Mouse (Mus musculus) brain, embryonic 14.5 days (tissue): Measurements from ENCODE around the gene Tex21.

Experiments used
- CTCF ChIP-seq: fragments of 200-500 bp; IDR thresholded peaks from 2 replicates; pipeline ENCODE4 v1.5.1; 2012; ENCODE audit warnings: inconsistent platforms, mild to moderate bottlenecking, moderate library complexity, borderline replicate concordance; ENCODE audit not compliant: insufficient read depth, insufficient read length; ENCODE audit errors: extremely low read depth
- POLR2A ChIP-seq: fragments of 200-500 bp; IDR thresholded peaks from 2 replicates; pipeline ENCODE4 v1.6.1; 2012; ENCODE audit warnings: mild to moderate bottlenecking, inconsistent platforms, borderline replicate concordance; ENCODE audit not compliant: poor library complexity, insufficient read depth, insufficient read length, severe bottlenecking; ENCODE audit errors: extremely low read depth

DNA sequence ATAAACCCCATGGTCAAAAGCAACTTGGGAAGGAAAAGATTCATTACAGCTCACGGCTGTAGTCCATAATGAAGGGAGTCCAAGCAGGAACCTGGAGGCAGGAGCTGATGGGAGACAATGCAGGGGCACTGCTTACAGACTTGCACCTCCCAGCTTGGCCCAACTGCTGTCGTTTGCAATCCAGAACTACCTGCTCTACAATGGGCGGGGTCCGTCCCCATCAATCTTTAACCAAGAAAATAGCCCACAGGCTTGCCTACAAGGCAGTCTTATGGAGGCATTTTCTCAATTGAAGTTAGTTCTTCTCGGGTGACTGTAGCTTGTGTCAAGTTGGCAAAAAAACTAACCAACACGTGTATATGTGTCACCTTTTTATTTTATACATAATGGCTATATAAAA is 66.1 kb downstream of the Tex21 start:
- TF ChIP-seq POLR2A: no peak
- TF ChIP-seq CTCF: no peak
